ENCODE assay signal across 8 mouse cellular contexts in the genomic region with DNA sequence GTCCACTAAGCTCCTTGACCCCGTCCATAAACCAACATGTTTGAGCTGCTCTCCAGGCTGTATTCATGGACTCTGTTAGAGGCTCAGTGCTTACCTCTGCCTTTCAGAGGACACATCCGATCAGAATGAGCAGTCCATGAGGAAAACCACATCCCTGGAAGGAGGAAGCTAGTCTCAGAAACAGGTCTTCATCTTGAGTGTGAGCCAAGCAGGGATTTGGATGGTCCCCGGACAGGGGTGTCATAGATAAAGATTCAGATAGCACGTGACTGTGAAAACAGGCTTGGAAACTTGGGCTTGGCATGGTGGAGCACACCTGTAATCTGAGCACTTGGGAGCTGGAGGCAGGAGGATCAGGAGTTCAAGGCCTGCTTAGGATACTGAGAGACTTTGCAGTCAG. TPM values are rescaled to one million over a fixed set of nuclear protein-coding genes. Genes with fewer than 3 reads are reported as not detected.
DNase-seq lines count a peak whose midpoint lies in the region; ATAC-seq and TF ChIP-seq lines count a peak whose summit lies in the region.

No protein-coding gene starts in this region.

- peak overlapping the region; percentile 31; the same call in 1 of the 2 replicates for H3K9ac ChIP-seq in heart, embryonic 15.5 days
- H3K9ac ChIP-seq in hindbrain, postnatal 0 days (replicated peaks; ENCODE audit: low read length), result no peak overlapping the region
- H3K9ac ChIP-seq in midbrain, embryonic 16.5 days (ENCODE audit: low read depth, low read length), result no peak overlapping the region

- no peak for DNase-seq in heart, postnatal 14 days
- DNase-seq in hindbrain, postnatal 0 days (ENCODE audit: low spot score), result no peak
- DNase-seq in cerebellum, adult 8-10 months, result no peak
- DNase-seq in gastrocnemius, adult 8-10 months (ENCODE audit: low spot score in 2 of 2), result no peak
- DNase-seq in left cerebral cortex, adult 11 months (ENCODE audit: low spot score), result no peak

- peak overlapping the region; percentile 77 for H3K4me3 ChIP-seq in heart, embryonic 15.5 days
- peak overlapping the region; percentile 60 for H3K4me3 ChIP-seq in bone marrow, adult 2 months (replicated peaks; ENCODE audit: control insufficient read depth, low read depth, low read length)
- peak overlapping the region; percentile 59 for H3K4me3 ChIP-seq in hindbrain, postnatal 0 days (ENCODE audit: low read length)
- no peak overlapping the region for H3K4me3 ChIP-seq in midbrain, embryonic 16.5 days (ENCODE audit: low read depth, low read length)

- peak overlapping the region; percentile 52 for H3K27ac ChIP-seq in heart, embryonic 15.5 days
- H3K27ac ChIP-seq in bone marrow, adult 2 months (ENCODE audit: control insufficient read depth, insufficient read depth, low read depth, low read length, poor library complexity), result peak overlapping the region; percentile 45
- no peak overlapping the region for H3K27ac ChIP-seq in hindbrain, postnatal 0 days
- no peak overlapping the region for H3K27ac ChIP-seq in midbrain, embryonic 16.5 days (ENCODE audit: low read length)

- peaks cover 31% of the 10 kb centered on the region for H3K4me1 ChIP-seq in heart, embryonic 15.5 days (replicated peaks)
- H3K4me1 ChIP-seq in bone marrow, adult 2 months (ENCODE audit: control insufficient read depth, insufficient read depth, low read length), result peaks cover 1% of the 10 kb centered on the region; the same call in 1 of the 2 replicates
- peaks cover 8% of the 10 kb centered on the region; the same call in 1 of the 2 replicates for H3K4me1 ChIP-seq in hindbrain, postnatal 0 days (ENCODE audit: insufficient read depth, low read length)
- peaks cover 11% of the 10 kb centered on the region for H3K4me1 ChIP-seq in midbrain, embryonic 16.5 days (ENCODE audit: control insufficient read depth, insufficient read depth, low read length)

- peak overlapping the region; percentile 92 for H3K4me2 ChIP-seq in heart, embryonic 15.5 days
- peak overlapping the region; percentile 78 for H3K4me2 ChIP-seq in hindbrain, postnatal 0 days (ENCODE audit: low read depth, low read length)
- H3K4me2 ChIP-seq in midbrain, embryonic 16.5 days (ENCODE audit: low read length), result peak overlapping the region; percentile 15; the same call in 1 of the 2 replicates

- no peak for ATAC-seq in heart, embryonic 15.5 days (replicated peaks; ENCODE audit: insufficient number of reproducible peaks, insufficient read depth, low FRiP score, low read depth)
- ATAC-seq in hindbrain, postnatal 0 days, result no peak
- ATAC-seq in midbrain, embryonic 16.5 days, result no peak

- 26% methylated on average over 4 of the region's 4 CpGs for WGBS in heart, embryonic 15.5 days
- WGBS in bone marrow, adult 2 months, result 10% methylated on average over 4 of the region's 4 CpGs
- WGBS in hindbrain, postnatal 0 days, result 42% methylated on average over 4 of the region's 4 CpGs
- 40% methylated on average over 4 of the region's 4 CpGs for WGBS in midbrain, embryonic 16.5 days

- TF ChIP-seq POLR2A in bone marrow, adult 2 months (IDR thresholded peaks at IDR 0.05; ENCODE audit: borderline replicate concordance, control insufficient read depth, low read depth, low read length), result no peak

- no peaks in the 10 kb centered on the region for H3K27me3 ChIP-seq in heart, embryonic 15.5 days
- H3K27me3 ChIP-seq in hindbrain, postnatal 0 days (ENCODE audit: insufficient read depth, low read length), result no peaks in the 10 kb centered on the region
- H3K27me3 ChIP-seq in midbrain, embryonic 16.5 days (ENCODE audit: control insufficient read depth, insufficient read depth, low read depth, low read length), result no peaks in the 10 kb centered on the region

- H3K36me3 ChIP-seq in heart, embryonic 15.5 days, result no peaks in the 10 kb centered on the region
- no peaks in the 10 kb centered on the region for H3K36me3 ChIP-seq in hindbrain, postnatal 0 days (ENCODE audit: insufficient read depth, low read length)
- H3K36me3 ChIP-seq in midbrain, embryonic 16.5 days (ENCODE audit: control insufficient read depth, insufficient read depth, low read length), result no peaks in the 10 kb centered on the region

- intact Hi-C loops in heart, postnatal 14 days (cut with DNase I), result loop anchor here (5.0 kb wide), 1 partner anchor 33 kb away; a partner anchor contains a TSS

- no peaks in the 10 kb centered on the region for H3K9me3 ChIP-seq in heart, embryonic 15.5 days (replicated peaks)
- no peaks in the 10 kb centered on the region for H3K9me3 ChIP-seq in hindbrain, postnatal 0 days (ENCODE audit: low read length)
- H3K9me3 ChIP-seq in midbrain, embryonic 16.5 days (replicated peaks; ENCODE audit: control insufficient read depth, low read length, poor library complexity, severe bottlenecking), result no peaks in the 10 kb centered on the region

- no peak for TF ChIP-seq CTCF in bone marrow, adult 2 months (IDR thresholded peaks at IDR 0.05; ENCODE audit: control insufficient read depth, insufficient read depth, low read length)
- no peak for TF ChIP-seq CTCF in hindbrain, postnatal 0 days (IDR thresholded peaks at IDR 0.05; ENCODE audit: low read depth)

RNA-seq across cellular contexts. Expression of a gene that starts 9.7 kb away (rescaled TPM):
- 14.4 and 18.4 TPM in 2 replicates for polyA plus RNA-seq in heart, embryonic 15.5 days (2015; fragmentation: Nextera tagmentation; extraction: Ambion mirVana)
- total RNA-seq in heart, postnatal 14 days (2021), result 10 to 100 TPM; 47.5 to 49.0 TPM
- polyA plus RNA-seq in bone marrow, adult 2 months (2011; ENCODE audit: insufficient read depth, insufficient read length, low replicate concordance, missing spikeins), result 40.0 and 47.4 TPM in 2 replicates
- 33.2 and 44.7 TPM in 2 replicates for total RNA-seq in hindbrain, postnatal 0 days (2014; rRNA removed)
- 26.3 and 30.2 TPM in 2 replicates for polyA plus RNA-seq in hindbrain, postnatal 0 days (2015; fragmentation: Nextera tagmentation; extraction: Ambion mirVana)
- 20.7 and 22.6 TPM in 2 replicates for polyA plus RNA-seq in midbrain, embryonic 16.5 days (2015; fragmentation: Nextera tagmentation; extraction: Ambion mirVana)
- 10 to 100 TPM; 30.9 to 37.5 (median 33.1) TPM for total RNA-seq in gastrocnemius, adult 8-10 months (2022)

RNA-seq across cellular contexts. Expression of a gene that starts 31.5 kb away (rescaled TPM):
- 8.7 and 10.3 TPM in 2 replicates for polyA plus RNA-seq in heart, embryonic 15.5 days (2015; fragmentation: Nextera tagmentation; extraction: Ambion mirVana)
- 1 to 10 TPM; 4.4 to 4.7 TPM for total RNA-seq in heart, postnatal 14 days (2021)
- polyA plus RNA-seq in bone marrow, adult 2 months (2011; ENCODE audit: insufficient read depth, insufficient read length, low replicate concordance, missing spikeins), result 6.9 and 16.6 TPM in 2 replicates
- 33.2 and 43.7 TPM in 2 replicates for total RNA-seq in hindbrain, postnatal 0 days (2014; rRNA removed)
- 33.7 and 33.9 TPM in 2 replicates for polyA plus RNA-seq in hindbrain, postnatal 0 days (2015; fragmentation: Nextera tagmentation; extraction: Ambion mirVana)
- polyA plus RNA-seq in midbrain, embryonic 16.5 days (2015; fragmentation: Nextera tagmentation; extraction: Ambion mirVana), result 44.7 and 46.8 TPM in 2 replicates
- 1 to 10 TPM; 3.6 to 5.4 (median 4.7) TPM for total RNA-seq in gastrocnemius, adult 8-10 months (2022)

RNA-seq across cellular contexts. Expression of a gene that starts 51.6 kb away (rescaled TPM):
- 8.2 and 8.8 TPM in 2 replicates for polyA plus RNA-seq in heart, embryonic 15.5 days (2015; fragmentation: Nextera tagmentation; extraction: Ambion mirVana)
- total RNA-seq in heart, postnatal 14 days (2021), result 10 to 100 TPM; 15.4 to 18.5 TPM
- 2.4 and 6.2 TPM in 2 replicates for polyA plus RNA-seq in bone marrow, adult 2 months (2011; ENCODE audit: insufficient read depth, insufficient read length, low replicate concordance, missing spikeins)
- 6.3 and 7.0 TPM in 2 replicates for total RNA-seq in hindbrain, postnatal 0 days (2014; rRNA removed)
- 4.2 and 4.8 TPM in 2 replicates for polyA plus RNA-seq in hindbrain, postnatal 0 days (2015; fragmentation: Nextera tagmentation; extraction: Ambion mirVana)
- 4.2 and 5.5 TPM in 2 replicates for polyA plus RNA-seq in midbrain, embryonic 16.5 days (2015; fragmentation: Nextera tagmentation; extraction: Ambion mirVana)
- total RNA-seq in gastrocnemius, adult 8-10 months (2022), result 1 to 10 TPM; 1.0 to 1.7 (median 1.4) TPM

Comparison
In these comparisons a context has a peak if more than half of its experiments do, and no peak if none do; other contexts are left out.
1. H3K27ac ChIP-seq: peak in heart, embryonic 15.5 days (single experiment) and bone marrow, adult 2 months (single experiment); none in hindbrain, postnatal 0 days (single experiment) and midbrain, embryonic 16.5 days (single experiment).
2. H3K4me2 ChIP-seq: peak in every context shown above with its lines; median percentile 92 in heart, embryonic 15.5 days; 78 in hindbrain, postnatal 0 days; 15 in midbrain, embryonic 16.5 days.